Mouse (Mus musculus) heart, postnatal 14 days (tissue): ENCODE results near the gene Tenm2. TPM values are rescaled to one million over a fixed set of nuclear protein-coding genes. Genes with fewer than 3 reads are reported as not detected.

Source experiments
- DNase-seq, 2 experiments: peaks; one replicate each; pipeline ENCODE4 v3.0.0; 2021 to 2022
- intact Hi-C: fragments of 180-260 bp; cut with DNase I; formaldehyde crosslinking; loops from one replicate; pipeline ENCODE4 v1.15.1; 2025
- total RNA-seq, 2 experiments: library from RNA; stranded (reverse); gene quantifications; 2 replicates each; pipeline ENCODE4 v1.2.3; 2021

The Tenm2 gene
- total RNA-seq, 2 experiments from 2014 or later = 0.02 to 0.19 TPM

GRCm38 (mm10) chr11:35980411-35980917, 1255.3 kb downstream of the Tenm2 start, which contains the start of gene Wwc1:
Gene Wwc1, minus strand, starts transcription at chr11:35980527.
- intact Hi-C loops = no loop called here
- DNase-seq = peak; percentile 27 to 29

DNA sequence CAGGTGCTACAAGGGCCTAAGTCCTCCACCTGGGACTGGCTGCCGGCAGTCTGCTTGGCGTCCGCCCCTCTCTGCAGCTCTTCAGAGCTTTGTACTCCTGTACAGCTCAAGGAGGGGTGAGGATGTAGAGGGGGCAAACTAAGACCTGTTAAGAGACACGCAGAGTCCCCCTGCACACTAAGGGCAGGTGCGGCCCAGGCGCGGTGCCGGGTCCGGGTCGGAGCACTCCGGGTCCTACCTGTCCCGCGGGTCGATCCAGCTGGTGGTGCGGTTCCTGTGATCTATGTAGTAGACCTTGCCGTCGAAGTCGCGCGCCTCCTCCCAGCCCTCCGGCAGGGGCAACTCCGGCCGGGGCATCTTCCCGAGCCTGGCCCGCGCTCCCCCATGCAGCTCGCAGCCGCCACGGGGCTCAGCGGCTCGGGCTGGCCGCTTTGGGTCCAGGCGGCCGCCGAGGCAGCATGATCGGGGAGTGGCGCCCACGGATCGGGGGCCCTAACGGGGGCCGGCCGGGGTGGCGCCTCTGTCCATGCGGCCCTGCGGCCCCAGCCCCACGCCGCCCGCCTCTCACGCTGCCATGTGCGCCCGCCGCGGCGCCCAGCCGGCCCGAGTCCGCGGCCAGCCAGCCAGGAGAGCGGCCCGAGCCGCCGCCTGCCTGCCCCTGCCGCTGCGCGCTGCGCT, 1255.9 kb downstream of the Tenm2 start:
- intact Hi-C loops = no loop called here
- peak; percentile 28 to 32 for DNase-seq

GRCm38 (mm10) chr11:35979266-35979732, 1256.5 kb downstream of the Tenm2 start:
- intact Hi-C loops = no loop called here
- DNase-seq = no peak

GRCm38 (mm10) chr11:35977796-35978195, 1258.0 kb downstream of the Tenm2 start:
- no peak for DNase-seq
- intact Hi-C loops = no loop called here

DNA sequence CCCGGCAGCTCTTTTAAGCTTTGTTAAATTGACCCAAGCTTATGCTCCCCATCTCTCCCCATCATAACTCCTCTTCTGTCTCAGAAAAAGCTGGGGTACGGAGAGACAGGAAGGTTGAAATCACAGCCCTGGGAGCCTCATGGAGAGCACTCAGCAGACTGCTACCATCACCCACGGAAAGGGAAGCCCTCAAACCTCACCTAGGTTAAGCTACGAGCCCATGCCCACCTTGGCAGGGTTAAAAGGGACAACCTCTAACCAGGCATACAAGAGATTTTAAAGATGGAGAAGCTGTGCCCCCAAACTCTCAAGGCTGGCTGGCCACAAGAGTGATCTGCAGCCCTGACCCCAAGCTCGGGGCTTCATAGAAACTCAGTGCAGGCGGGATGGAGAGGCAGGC, 1258.7 kb downstream of the Tenm2 start:
- DNase-seq = no peak
- intact Hi-C loops = no loop called here

DNA sequence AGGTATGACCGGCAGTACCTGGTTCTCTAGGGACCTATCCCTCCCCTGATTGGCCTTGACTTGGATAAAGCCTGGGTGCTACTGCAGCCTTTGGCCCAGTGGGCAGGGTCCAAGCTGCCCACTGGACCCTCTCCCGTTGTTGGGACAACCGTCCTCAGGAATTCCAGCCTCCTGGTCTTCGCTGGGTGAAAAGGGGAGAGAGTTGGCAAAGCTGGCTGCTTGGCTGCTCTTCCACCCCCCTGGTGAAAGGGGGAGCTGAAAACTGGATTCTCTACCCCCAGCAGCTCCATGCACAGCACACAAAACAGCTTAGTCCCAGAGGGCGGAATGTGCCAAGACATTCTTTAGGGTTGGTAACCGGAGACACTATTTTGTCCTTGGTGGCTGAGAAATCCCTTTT, 1259.3 kb downstream of the Tenm2 start:
- intact Hi-C loops = no loop called here
- no peak for DNase-seq

- no peak for DNase-seq
- intact Hi-C loops = no loop called here
Observed at GRCm38 (mm10) chr11:35974632-35975450, 1260.9 kb downstream of the Tenm2 start.

GRCm38 (mm10) chr11:35973135-35973534, 1262.6 kb downstream of the Tenm2 start:
- no peak for DNase-seq
- intact Hi-C loops = no loop called here

DNA sequence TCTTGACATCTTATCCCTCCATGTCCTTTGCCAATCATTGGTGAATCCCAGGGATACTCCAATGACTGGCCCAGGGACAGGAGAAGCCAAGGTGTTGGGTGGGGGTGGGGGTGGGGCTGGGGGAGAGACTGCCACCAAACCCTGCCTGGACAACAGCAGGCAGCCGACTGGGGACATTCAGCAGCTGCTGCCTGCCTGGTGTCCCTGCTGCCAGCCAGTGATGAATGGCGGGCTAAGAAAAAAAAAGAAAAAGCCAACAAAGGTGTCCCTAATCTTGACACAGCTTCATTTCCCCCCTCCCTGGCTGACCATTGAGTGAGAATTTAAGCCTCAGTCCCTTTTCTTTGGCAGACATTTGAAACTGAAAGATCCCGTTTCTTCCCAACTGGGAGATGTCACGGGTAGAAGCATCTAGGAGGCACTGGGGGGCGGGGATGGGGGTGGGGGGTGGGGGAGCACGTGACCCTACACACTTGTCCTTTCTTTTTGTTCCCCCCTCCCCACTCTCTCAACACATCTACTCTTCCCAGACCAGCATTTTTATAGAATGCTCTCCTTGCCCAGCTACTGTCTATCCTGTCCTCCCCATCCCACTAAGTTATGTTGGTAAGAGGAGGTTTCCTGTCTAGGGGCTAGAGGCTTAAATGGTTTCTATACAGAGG, 1263.4 kb downstream of the Tenm2 start:
- intact Hi-C loops = no loop called here

GRCm38 (mm10) chr11:35970806-35971705, 1264.7 kb downstream of the Tenm2 start:
- intact Hi-C loops = no loop called here
- no peak for DNase-seq

More for the DNA sequence above, 1263.4 kb downstream of the Tenm2 start:
- no peak for DNase-seq

- intact Hi-C loops = no loop called here
- no peak for DNase-seq
Observed at GRCm38 (mm10) chr11:35968291-35968690, 1267.5 kb downstream of the Tenm2 start.

GRCm38 (mm10) chr11:35963981-35964549, 1271.7 kb downstream of the Tenm2 start:
- intact Hi-C loops = no loop called here
- DNase-seq = no peak

DNA sequence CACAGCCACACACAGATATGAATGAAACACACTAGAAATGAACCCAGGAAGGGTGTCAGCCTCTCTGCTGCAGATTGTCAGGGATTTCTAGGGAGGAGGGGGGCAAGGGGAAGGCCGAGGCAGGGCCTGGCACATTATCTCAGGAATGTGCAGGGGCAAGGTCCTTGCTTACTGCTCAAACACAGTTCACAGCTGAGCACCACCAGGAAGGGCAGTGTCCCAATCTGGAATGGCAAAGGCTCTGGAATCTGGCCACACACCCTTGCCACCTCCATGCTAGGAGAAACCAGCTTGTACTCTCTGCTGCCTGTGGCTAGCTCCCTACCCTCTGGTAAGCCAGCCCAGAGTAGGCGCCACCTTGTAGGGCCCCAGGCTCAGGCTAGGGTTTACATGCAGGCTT, 1272.2 kb downstream of the Tenm2 start:
- intact Hi-C loops = no loop called here
- DNase-seq = no peak

DNA sequence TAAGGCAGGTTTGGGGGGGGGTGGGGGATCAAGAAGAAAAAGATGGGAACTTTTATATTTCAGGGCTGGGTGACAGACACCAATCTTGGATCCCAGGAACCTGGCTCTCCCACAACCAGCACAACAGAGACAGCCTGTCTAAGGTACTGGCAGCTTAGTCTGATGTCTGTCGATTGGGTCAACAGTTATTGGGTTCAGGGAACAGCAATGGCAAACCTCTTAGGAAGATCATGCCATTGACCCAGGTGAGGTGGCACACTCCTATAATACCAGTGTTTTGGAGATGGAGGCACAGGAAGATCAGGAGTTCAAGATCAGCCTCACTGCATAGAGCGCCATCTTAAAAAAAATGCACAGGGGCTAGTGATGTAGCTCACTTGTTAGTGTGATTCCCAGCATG, 1273.3 kb downstream of the Tenm2 start:
- intact Hi-C loops = no loop called here
- no peak for DNase-seq

- DNase-seq = no peak
- intact Hi-C loops = no loop called here
Observed at GRCm38 (mm10) chr11:35959270-35959669, 1276.5 kb downstream of the Tenm2 start.
